Mouse (Mus musculus) heart, adult 2 months (tissue): ENCODE data around the gene Pex13. TPM values are rescaled to one million over a fixed set of nuclear protein-coding genes. Genes with fewer than 3 reads are reported as not detected.
"Not testable (repeated sequence)": the region's sequence is repeated elsewhere in the genome, so short reads cannot be mapped to it uniquely, and the experiment has no call there.

ENCODE experiments used
- DNase-seq, 2 experiments: peaks; one replicate each; pipeline ENCODE4 v3.0.0; 2021
- H3K27ac ChIP-seq: fragments of 200-600 bp; 2 replicates; pipeline ENCODE4 v1.8.1; 2022
- H3K27me3 ChIP-seq: fragments of 200-500 bp; 2 replicates; pipeline ENCODE4 v1.6.1; 2012; ENCODE audit warnings: mild to moderate bottlenecking, low read length, inconsistent platforms, mixed read lengths; ENCODE audit not compliant: control insufficient read depth, insufficient read depth
- H3K36me3 ChIP-seq: fragments of 200-500 bp; 2 replicates; pipeline ENCODE4 v1.6.1; 2012; ENCODE audit warnings: low read length, inconsistent platforms; ENCODE audit not compliant: control insufficient read depth, insufficient read depth
- H3K4me1 ChIP-seq: fragments of 200-500 bp; 2 replicates; pipeline ENCODE4 v1.6.1; 2011; ENCODE audit warnings: low read length; ENCODE audit not compliant: control insufficient read depth, insufficient read depth
- H3K4me3 ChIP-seq: fragments of 200-600 bp; 2 replicates; pipeline ENCODE4 v1.8.1; 2022
- H3K79me2 ChIP-seq: fragments of 200-500 bp; replicated peaks from 2 replicates; pipeline ENCODE4 v1.6.1; 2012; ENCODE audit warnings: mild to moderate bottlenecking, inconsistent platforms, low read length, moderate library complexity, mixed read lengths; ENCODE audit not compliant: control insufficient read depth, insufficient read depth
- H3K9ac ChIP-seq: fragments of 200-500 bp; 2 replicates; pipeline ENCODE4 v1.6.1; 2012; ENCODE audit warnings: low read depth, mild to moderate bottlenecking, control low read depth, inconsistent platforms, low read length, mixed read lengths
- CTCF ChIP-seq: fragments of 200-600 bp; IDR thresholded peaks from 2 replicates; pipeline ENCODE4 v1.8.1; 2022; ENCODE audit warnings: antibody characterized with exemption, mild to moderate bottlenecking, moderate library complexity
- EP300 ChIP-seq: fragments of 200-500 bp; IDR thresholded peaks from 2 replicates; pipeline ENCODE4 v1.6.1; 2011; ENCODE audit warnings: low read depth, low read length, control low read depth; ENCODE audit not compliant: insufficient read depth
- POLR2A ChIP-seq: fragments of 200-500 bp; IDR thresholded peaks from 2 replicates; pipeline ENCODE4 v1.6.1; 2011; ENCODE audit warnings: mild to moderate bottlenecking, low read depth, low read length, control low read depth; ENCODE audit not compliant: insufficient read depth
- WGBS: fragments of 180-500 bp; shearing (Covaris S2); methylation state at CpG from one replicate; pipeline ENCODE4 v1.1.7; 2018; 5-methylcytosine and 5-hydroxymethylcytosine counted together
- intact Hi-C: fragments of 180-260 bp; cut with DNase I; formaldehyde crosslinking; loops from one replicate; pipeline ENCODE4 v1.15.1; 2025
- polyA plus RNA-seq: library from polyadenylated mRNA; depleted of rRNA; stranded (reverse); fragments of >200 nt; gene quantifications from 2 replicates; pipeline ENCODE4 v1.2.3, GENCODE M21; 2012
- total RNA-seq, 2 experiments: library from RNA; stranded (reverse); gene quantifications; 2 replicates each; pipeline ENCODE4 v1.2.3; 2021

The Pex13 gene
- total and polyA plus RNA-seq, 3 experiments: 8.2 to 29.2 (median 29.0) TPM

DNA sequence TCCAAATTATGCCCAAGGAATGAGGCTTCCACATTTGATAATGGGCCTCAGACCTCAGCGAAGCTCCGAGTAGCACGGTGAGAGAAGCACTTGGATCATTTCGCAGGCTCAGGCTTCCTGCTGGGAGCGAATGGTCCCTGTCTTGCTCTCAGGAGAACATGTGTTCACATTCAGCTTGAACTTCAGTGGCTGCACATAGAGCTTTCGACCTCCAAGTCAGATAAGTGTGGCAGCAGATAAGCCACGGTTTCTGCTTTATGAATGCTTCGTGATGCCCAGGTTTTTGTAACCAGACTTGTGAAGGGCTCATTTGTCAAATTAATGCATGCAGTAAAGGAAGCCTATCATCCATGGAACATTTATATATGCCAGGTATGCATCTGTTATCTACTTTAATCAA lies 31.2 kb downstream of the Pex13 start:
- no peaks in the 10 kb centered on the region for H3K27me3 ChIP-seq
- WGBS: 52% methylated on average over 8 of the region's 8 CpGs
- no peak for DNase-seq
- H3K4me3 ChIP-seq: no peak overlapping the region
- no peaks in the 10 kb centered on the region for H3K36me3 ChIP-seq
- no peak overlapping the region for H3K9ac ChIP-seq
- intact Hi-C loops: loop anchor here (10.0 kb wide), 1 partner anchor 140 kb away; the partner anchor contains the start of gene Ahsa2
- H3K79me2 ChIP-seq: no peaks in the 10 kb centered on the region
- peaks cover 2% of the 10 kb centered on the region for H3K4me1 ChIP-seq
- TF ChIP-seq CTCF (no peak), POLR2A (no peak), EP300 (no peak)
- no peak overlapping the region for H3K27ac ChIP-seq

DNA sequence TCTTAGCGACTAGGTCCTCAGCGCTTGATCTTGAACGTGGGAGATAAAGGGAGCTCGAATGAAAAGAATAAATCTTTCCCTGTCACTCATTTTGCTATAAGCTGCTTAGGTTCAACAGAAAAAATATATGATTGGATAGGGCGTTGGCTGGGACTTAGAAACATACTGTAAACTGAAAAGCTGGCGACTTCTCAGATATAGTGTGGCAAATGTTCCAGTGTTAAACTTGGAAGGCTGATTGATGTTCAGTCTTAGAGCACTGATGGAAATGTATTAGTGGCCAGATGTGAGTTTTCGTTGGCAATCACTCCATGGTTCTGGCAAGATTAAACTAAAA lies 31.9 kb downstream of the Pex13 start:
- no peak for TF ChIP-seq POLR2A
- TF ChIP-seq EP300: no peak
- Histone ChIP-seq H3K27me3 (no peaks in the 10 kb centered on the region), H3K79me2 (no peaks in the 10 kb centered on the region), H3K27ac (peak overlapping the region; percentile 54; the same call in 1 of the 2 replicates), H3K36me3 (no peaks in the 10 kb centered on the region), H3K4me1 (peaks cover 2% of the 10 kb centered on the region), H3K4me3 (peak overlapping the region; percentile 23), H3K9ac (no peak overlapping the region)
- intact Hi-C loops: loop anchor here (1.0 to 10.0 kb wide), 2 partner anchors 31 to 139 kb away; partner anchors contain the start of genes Ahsa2, Pex13 and Pus10
- DNase-seq: no peak
- WGBS: 3% methylated on average over 7 of the region's 7 CpGs

DNA sequence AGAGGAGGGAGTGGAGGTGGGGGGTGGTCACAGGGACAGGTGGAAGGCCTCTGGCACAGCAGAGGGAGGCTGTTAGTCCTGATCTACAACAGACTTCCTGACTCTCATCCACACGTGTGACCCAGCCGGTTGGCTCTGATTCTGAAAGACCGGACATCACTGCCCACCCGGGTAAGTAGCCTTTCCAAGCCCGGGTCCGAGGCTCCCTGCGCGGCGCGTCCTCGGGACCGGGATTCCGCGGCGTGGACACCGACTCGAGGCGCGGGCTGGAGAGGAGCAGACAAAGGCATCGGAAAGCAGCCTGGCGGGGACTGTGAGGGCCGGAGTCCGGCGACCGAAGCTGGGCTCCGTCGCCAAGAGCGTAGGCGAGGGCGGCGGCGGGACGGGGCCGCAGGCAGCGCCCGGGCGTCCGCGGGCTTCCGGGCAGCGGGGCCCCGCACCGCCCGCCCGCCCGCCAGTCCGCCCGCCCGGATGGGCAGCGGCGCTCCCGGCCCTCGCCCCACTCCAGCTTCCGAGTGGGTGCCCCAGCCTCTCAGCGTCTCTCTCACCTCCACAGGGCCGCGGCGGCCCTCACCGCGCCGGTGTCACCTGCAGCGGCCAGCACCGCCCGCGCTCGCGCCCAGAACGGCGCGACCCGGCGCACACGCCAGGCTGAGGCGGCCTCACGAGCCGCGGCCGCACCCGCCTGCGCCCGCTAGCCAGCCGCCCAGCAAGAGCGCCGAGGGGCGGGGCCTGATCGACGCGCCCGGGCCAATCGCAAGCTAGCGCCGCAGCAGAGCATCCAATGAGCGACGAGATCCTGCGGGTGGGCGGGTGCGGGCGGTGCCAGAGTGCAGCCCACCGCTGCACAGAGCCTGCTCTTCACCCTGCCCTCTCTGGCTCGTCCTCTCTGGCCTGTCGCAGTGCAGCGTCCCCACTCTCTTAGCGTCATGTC lies 32.5 kb downstream of the Pex13 start, which contains the start of gene 0610010F05Rik:
Gene 0610010F05Rik, minus strand, starts transcription at position 695 of the 934 bp plus-strand sequence.
- H3K4me3 ChIP-seq: peak within 1 kb of the TSS; percentile 88

DNA sequence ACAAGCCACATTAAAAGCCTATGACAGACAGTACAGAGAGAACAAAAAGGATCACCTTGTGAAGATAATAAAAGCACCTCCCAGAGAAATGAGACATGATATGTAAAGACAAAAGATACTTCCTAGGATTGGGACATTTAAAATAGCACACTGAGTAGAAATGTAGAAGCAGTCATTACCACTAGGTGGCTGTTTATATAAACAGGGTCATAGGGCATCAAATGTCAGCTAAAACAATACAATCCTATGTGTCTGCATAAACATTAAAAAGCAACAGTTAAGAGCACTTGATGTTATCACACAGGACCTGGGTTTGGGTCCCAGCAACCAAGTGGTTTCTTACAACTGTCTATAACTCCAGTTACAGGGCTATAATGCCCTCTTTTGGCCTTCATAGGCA lies 35.1 kb downstream of the Pex13 start:
- TF ChIP-seq EP300: no peak
- TF ChIP-seq CTCF: peak; percentile 43
- no peak for TF ChIP-seq POLR2A
- Histone ChIP-seq H3K4me3 (no peak overlapping the region), H3K36me3 (no peaks in the 10 kb centered on the region), H3K9ac (no peak overlapping the region), H3K27ac (no peak overlapping the region), H3K4me1 (peaks cover 2% of the 10 kb centered on the region), H3K27me3 (no peaks in the 10 kb centered on the region), H3K79me2 (no peaks in the 10 kb centered on the region)
- no peak for DNase-seq
- intact Hi-C loops: loop anchor here (10.0 kb wide), 1 partner anchor 136 kb away; the partner anchor contains the start of gene Ahsa2

More for the DNA sequence above, 32.5 kb downstream of the Pex13 start, which contains the start of gene 0610010F05Rik:
- intact Hi-C loops: loop anchor here (1.0 to 10.0 kb wide), 2 partner anchors 32 to 138 kb away; partner anchors contain the start of genes Ahsa2, Pex13 and Pus10
- no peaks in the 10 kb centered on the region for H3K79me2 ChIP-seq
- peak; percentile 87 to 92 for DNase-seq
- peak within 1 kb of the TSS; percentile 95 for H3K9ac ChIP-seq
- no peaks in the 10 kb centered on the region for H3K36me3 ChIP-seq
- WGBS: under 1% methylated on average over 52 of the region's 103 CpGs
- H3K27me3 ChIP-seq: no peaks in the 10 kb centered on the region
- TF ChIP-seq POLR2A (peak; percentile 76), CTCF (no peak)
- H3K4me1 ChIP-seq: peaks cover 2% of the 10 kb centered on the region
- H3K27ac ChIP-seq: peak within 1 kb of the TSS; percentile 82

DNA sequence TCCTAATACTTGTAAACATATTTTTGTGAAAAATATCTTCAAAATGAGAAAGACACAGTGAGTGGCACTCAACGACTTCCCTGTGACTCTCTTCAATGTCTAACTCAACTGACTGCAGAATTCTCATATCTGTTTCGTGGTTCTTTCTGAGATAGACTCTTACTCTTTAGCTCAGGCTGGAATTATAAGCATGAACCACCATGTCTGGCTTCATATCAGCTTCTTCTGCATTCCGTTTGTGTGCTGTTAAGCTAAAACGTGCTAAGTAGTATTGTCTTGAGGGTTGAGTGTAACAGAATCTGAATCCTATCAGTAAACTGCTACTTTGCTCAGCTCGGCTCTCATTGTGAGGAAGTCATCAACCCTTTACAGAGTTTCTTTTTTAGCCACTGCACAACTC lies 46.8 kb downstream of the Pex13 start:
- no peak overlapping the region for H3K27ac ChIP-seq
- TF ChIP-seq CTCF (no peak), POLR2A (no peak), EP300 (no peak)
- no peaks in the 10 kb centered on the region for H3K4me1 ChIP-seq
- H3K79me2 ChIP-seq: no peaks in the 10 kb centered on the region
- intact Hi-C loops: no loop called here
- H3K27me3 ChIP-seq: no peaks in the 10 kb centered on the region
- H3K4me3 ChIP-seq: no peak overlapping the region
- no peak for DNase-seq
- no peaks in the 10 kb centered on the region for H3K36me3 ChIP-seq
- WGBS: 72% methylated on average over 5 of the region's 5 CpGs
- no peak overlapping the region for H3K9ac ChIP-seq

DNA sequence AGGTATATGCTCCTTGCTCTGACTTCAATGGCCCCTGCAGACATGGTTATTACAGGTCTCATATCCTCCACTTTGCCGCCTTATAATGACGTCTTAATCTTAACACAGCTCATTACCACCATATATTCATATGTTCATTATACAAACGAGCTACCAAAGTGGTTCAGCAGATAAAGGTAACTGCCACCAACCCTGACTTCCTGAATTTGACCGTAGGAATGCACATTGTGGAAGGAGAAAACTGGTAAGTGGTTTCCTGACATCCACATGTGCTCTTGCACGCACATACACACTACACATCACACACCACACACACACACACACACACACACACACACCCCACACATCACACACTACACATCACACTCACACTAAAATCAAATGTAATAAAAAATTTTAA lies 51.2 kb downstream of the Pex13 start:
- no peak overlapping the region for H3K27ac ChIP-seq
- 79% methylated on average over 5 of the region's 5 CpGs for WGBS
- no peak for DNase-seq
- no peak overlapping the region for H3K4me3 ChIP-seq
- no peaks in the 10 kb centered on the region for H3K4me1 ChIP-seq
- H3K27me3 ChIP-seq: no peaks in the 10 kb centered on the region
- H3K79me2 ChIP-seq: no peaks in the 10 kb centered on the region
- TF ChIP-seq POLR2A: no peak
- TF ChIP-seq CTCF: no peak
- TF ChIP-seq EP300: no peak
- no peaks in the 10 kb centered on the region for H3K36me3 ChIP-seq
- H3K9ac ChIP-seq: no peak overlapping the region
- intact Hi-C loops: no loop called here

DNA sequence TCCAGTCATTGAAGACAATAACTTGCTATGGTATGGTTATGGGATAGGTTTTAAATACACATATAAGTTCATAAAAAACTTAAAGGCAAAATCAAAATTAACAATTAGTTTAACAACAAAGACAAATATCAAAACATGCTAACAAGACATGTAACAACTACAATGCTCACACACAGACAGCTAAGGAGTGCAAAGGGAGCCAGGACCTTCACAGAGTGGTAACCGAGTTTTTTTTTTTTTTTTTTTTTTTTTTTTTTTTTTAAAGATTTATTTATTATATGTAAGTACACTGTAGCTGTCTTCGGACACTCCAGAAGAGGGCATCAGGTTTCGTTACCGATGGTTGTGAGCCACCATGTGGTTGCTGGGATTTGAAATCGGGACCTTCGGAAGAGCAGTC lies 58.5 kb downstream of the Pex13 start:
- H3K27ac ChIP-seq, H3K36me3 ChIP-seq, H3K27me3 ChIP-seq, H3K4me1 ChIP-seq, H3K9ac ChIP-seq, H3K4me3 ChIP-seq, intact Hi-C loops, H3K79me2 ChIP-seq, DNase-seq: not testable (repeated sequence)
- WGBS: 88% methylated on average over 6 of the region's 6 CpGs
